Mouse (Mus musculus) cerebellum, postnatal 36 days (tissue): ENCODE measurements around the gene Nova1.

Experiments
- DNase-seq, 2 experiments: peaks; one replicate each; pipeline ENCODE4 v3.0.0; 2021 to 2022; ENCODE audit warnings: mixed read lengths in 2 of 2

Nova1 gene

DNA sequence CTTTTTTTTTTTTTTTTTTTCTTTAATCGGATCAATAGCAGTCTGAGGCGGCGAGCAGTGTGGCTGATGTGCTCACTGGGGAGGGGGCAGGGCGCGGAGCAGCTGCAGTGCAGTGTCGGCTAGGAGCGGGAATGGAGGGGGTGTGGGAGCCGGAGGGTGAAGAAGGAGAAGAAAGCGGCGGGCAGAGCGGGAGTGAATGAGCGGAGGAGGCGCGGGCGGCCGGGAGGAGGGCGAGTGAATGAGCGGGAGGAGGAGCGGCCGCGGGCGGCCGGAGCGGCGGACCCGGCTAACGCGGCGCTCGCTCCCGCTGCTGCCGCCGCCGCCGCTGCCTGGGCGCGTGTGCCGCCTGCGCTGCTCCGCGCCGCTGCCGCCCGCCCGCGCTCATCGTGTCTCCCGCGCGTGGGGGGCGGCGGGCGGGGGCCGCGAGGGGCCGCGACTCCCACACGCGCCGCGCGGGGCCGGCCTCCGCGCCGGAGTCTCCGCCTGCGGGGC lies at the start of gene Nova1:
Gene Nova1, minus strand, starts transcription at position 74 of the 492 bp plus-strand sequence.
- peak; percentile 80 to 85 for DNase-seq

DNA sequence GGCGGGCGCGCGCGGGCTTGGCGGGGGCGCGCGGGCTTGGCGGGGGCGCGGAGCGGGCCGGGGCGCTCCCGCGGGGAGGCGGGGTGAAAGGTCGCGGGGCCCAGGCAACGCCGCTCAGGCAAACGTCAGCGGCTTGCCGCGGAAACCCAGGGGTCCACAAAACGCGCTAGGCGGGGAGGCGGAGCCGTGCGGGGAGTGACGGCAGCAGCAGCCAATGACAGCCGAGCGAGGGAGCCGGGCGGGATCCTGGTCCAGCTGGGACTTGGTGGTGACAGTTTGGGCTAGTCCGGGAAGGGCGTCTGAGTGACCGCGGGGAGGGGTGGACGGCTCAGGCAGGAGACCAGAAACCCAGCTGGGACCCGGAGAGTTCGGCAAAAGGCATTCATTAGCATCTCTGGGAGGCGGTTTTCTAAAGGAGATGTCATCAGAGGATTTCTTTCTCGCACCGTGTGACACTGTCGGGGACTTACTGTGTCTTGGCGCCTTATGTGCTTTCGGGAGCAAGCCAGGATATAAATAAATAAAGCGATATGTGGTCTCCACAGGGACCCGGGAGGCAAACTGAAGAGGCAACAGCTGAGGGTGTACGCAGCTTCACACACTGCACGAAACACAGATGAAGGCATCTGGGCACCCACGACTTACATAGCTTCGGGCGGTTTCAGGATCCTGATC lies 756 bp upstream of the Nova1 start:
- peak; percentile 98 to 99 for DNase-seq

- peak; percentile 61 to 71 for DNase-seq
Measured at GRCm38 (mm10) chr12:46818021-46818855, 491 bp downstream of the Nova1 start.

- DNase-seq, result peak in 1 of 2 experiments; percentile 30
Measured at GRCm38 (mm10) chr12:46817211-46817803, 1.4 kb downstream of the Nova1 start.

DNA sequence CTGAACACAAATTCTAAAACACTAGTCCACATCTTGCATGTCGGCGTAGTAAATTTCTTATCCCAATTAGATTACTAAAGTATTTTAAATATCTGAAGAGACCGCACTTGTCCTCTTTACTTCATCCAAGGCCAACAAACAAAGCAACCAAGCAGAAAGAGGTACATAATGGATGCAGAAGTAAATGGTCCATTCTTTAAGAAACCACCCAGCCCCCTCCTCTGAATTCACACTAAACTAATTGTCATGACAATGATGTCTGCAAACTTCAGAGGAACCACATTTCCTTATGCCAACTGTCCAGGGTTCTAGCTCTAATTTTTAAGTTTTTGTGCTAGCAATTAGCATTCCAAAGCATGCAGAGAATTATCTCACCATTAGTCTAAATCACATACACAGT lies 2.4 kb downstream of the Nova1 start:
- DNase-seq, result no peak

GRCm38 (mm10) chr12:46815697-46816096 lies 3.0 kb downstream of the Nova1 start:
- DNase-seq, result peak in 1 of 2 experiments; percentile 33

- DNase-seq, result no peak
Measured at GRCm38 (mm10) chr12:46814820-46815219, 3.9 kb downstream of the Nova1 start.

DNA sequence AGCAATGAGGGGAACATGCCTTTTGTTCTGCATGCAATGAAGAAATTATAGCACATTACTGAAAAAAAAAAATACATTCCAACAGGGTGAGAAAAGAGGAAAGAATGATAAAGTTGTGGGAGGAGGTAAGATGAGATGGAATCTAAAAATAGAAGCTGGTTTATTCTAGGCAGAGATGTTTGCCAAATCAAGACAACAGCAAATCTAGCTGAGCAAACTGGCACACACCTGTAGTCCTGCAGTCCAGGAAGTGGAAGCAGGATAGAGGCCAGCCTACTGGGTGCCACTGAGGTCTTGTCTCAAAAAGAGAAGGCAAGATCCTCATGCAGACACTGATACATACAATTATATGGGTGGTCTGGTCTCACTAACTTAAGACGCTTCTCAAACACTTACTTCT lies 17.4 kb downstream of the Nova1 start:
- DNase-seq, result peak in 1 of 2 experiments; percentile 16

- no peak for DNase-seq
Measured at GRCm38 (mm10) chr12:46782301-46783280, 36.1 kb downstream of the Nova1 start.

DNA sequence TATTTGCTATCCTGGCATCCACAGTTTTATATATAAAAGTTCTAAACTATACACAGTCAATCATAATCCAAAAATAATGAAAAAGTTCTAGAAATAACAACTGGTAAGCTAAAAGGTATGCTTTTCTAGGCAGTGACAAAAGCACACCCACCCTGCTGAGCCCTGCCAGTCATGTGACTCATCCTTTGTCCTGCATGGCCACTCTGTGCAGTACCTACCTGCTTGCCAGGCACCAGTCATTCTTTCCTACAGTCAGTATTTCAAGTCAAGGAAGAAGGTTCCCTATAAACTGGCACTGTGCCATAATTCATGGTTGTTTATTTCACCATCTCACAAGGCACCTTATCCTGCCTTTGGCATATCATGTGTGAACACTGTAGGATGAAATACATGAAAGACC lies 37.2 kb downstream of the Nova1 start:
- DNase-seq, result no peak

- DNase-seq, result no peak
Measured at GRCm38 (mm10) chr12:46780983-46781382, 37.7 kb downstream of the Nova1 start.

- no peak for DNase-seq
Measured at GRCm38 (mm10) chr12:46759450-46759849, 59.3 kb downstream of the Nova1 start.

DNA sequence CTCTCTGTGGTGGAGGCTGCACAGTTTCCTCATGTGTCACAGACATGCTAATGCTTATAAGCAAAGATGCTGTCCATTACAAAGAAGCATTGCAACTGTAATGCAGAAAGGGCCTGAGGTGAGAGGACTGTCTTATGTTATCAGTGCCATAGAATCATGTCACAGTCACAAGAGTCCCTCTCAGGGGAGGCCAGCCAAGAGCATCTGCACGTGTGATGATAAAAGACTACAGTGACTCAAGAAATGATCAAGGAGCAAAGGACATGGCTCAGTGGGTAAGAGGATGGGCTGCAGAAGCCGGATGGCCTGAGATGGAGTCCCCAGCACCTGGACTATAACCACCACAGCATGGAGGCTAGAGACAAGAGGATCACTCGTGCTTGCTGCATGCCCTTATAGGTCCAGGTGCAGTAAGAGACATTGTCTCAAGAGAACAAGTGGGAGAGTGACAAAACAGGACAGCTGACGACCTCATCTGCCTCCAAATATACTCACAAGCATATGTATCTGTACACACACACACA lies 64.3 kb downstream of the Nova1 start:
- no peak for DNase-seq

- DNase-seq, result no peak
Measured at GRCm38 (mm10) chr12:46753096-46753495, 65.6 kb downstream of the Nova1 start.

DNA sequence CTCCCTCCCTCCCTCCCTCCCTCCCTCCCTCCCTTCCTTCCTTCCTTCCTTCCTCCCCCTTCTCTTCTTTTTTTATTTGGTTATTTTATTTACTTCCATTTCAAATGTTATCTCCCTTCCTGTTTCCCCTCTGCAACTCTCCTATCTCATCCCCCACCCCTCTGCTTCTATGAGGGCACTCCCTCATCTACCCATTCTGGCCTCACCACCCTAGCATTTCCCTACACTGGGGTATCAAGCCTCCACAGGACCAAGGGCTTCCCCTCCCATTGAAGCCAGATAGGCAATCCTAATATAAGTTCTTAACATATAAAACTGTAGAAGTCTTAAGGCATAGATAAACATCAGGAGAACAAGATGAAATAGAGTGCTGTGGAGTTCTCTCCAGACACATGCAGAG lies 85.5 kb downstream of the Nova1 start:
- no peak for DNase-seq

DNA sequence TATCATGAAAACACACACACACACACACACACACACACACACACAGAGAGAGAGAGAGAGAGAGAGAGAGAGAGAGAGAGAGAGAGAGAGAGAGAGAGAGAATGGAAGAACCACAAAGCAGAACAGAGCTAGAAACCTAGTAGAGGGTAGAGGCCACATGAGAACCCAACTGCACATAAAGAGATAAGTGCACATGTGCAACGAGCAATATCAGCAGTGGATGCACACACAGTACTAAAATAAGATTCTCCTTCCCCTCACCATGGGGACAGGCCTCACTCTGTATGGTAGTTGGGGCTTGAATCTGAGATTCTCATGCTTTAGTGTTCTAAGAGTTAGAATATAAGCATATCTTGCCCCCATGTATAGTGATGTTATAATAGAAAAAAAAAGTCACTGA lies 86.8 kb downstream of the Nova1 start:
- DNase-seq, result no peak

DNA sequence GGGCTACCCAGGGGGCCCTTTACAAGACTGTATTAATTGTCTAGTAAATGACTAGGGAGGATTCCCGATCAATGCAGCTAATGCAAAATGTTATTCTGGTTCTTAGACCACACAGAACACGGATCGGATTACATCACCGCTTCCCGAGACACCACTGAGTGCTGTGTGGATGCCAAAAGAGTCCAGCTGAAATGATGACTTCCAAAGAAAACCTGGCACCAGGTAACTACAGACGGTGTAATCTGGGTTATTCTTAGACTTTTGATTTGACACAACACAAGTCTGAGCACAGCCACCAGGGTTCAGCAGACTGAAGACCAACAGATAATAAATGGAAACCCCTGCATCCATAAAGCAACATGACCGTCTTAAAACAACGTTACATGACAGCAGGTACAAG lies 96.8 kb downstream of the Nova1 start:
- DNase-seq, result peak; percentile 65 to 76

- no peak for DNase-seq
Measured at GRCm38 (mm10) chr12:46719076-46719475, 99.7 kb downstream of the Nova1 start.

DNA sequence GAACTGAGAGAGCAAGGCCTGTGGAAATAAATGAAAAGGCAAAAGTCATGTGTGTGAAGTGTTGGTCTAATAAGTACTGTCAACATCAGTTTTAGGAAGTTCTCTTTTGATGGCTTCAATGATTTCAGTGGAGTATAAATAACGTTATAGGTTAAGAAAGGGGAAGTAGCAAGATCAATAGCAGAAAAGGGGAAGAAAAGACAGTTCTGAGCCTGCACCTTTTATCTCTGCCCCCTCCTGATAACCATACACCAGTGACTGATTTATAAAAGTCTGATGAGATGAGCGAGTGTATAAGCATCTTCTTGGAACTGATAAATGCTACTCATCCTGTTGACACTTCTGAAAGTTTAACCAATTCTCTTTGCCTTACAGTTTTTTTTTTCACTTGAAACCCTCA lies 108.6 kb downstream of the Nova1 start:
- no peak for DNase-seq

GRCm38 (mm10) chr12:46709475-46709874 lies 109.3 kb downstream of the Nova1 start:
- no peak for DNase-seq

GRCm38 (mm10) chr12:46700202-46700601 lies 118.5 kb downstream of the Nova1 start:
- no peak for DNase-seq

- no peak for DNase-seq
Measured at GRCm38 (mm10) chr12:46676341-46676740, 142.4 kb downstream of the Nova1 start.
